Mouse (Mus musculus): ENCODE measurements at regions not wholly inside any gene's neighbourhood (a gene's known extent, or its start where the extent isn't known, plus 50 kb on each side); places are given as distances from the start of the nearest gene placed in this dataset.
A peak's percentile ranks its signal among the peaks of the same experiment; 100 is the strongest.

- DNase-seq (ENCODE audit: low spot score in 2 of 2): no peak
These were observed 82.2 kb downstream of the Il20rb start for GRCm38 (mm10) chr9:100404426-100404825.

- peak; percentile 35 to 57 for DNase-seq (ENCODE audit: low spot score in 2 of 2)
These were observed 86.2 kb downstream of the Il20rb start for GRCm38 (mm10) chr9:100400366-100400765.

DNA sequence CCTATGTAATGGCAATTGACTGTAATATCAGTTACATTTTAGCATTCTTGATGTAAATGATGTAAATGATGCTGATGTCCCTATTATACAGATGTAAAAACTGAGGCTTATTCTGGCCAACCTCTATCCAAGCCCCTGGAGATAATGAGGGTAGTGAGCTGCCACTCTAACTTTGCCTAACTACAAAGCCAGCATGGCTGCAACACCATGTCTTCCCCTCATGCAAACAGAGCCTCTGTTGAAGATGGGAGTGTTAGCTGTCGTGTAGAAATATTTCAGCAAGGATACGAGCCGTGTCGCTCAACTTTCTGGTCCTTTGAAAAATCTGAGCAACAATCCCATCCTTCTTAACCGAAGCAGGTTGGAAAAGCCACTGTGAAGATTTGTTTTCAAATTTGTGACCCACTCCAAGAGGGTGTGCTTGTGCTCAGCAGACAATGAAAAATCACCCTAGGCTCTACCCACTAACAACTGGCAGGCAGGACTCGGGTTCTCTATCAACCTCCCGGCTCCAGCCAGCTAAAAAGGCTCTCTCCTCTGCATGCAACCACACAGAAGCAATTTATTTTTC is 90.2 kb downstream of the Il20rb start:
- no peak for DNase-seq (ENCODE audit: low spot score in 2 of 2)

DNA sequence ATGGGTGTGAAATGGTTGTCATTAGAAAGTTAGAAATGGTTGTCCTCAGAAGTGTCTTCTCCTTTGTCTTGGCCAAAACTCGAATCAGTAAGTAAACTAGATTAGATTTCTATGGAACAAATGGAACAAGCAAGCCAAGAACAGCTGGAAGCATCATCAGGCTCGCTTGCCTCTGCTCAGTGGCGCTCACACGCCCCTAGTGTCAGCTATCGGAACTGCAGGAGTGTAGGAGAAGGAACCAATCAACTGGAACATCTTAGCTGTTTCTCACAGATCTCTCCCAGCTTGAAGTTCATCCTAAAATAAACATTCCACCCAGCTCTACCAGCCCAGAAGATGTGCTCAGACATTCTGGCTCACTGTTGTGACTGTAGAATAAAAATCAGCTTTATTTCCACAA is 90.9 kb downstream of the Il20rb start:
- DNase-seq (ENCODE audit: low spot score in 2 of 2): peak; percentile 77 to 83

GRCm38 (mm10) chr9:100394632-100395031 is 92.0 kb downstream of the Il20rb start:
- DNase-seq (ENCODE audit: low spot score in 2 of 2): no peak

- no peak for DNase-seq (ENCODE audit: low spot score in 2 of 2)
These were observed 92.4 kb downstream of the Il20rb start for GRCm38 (mm10) chr9:100394166-100394565.

DNA sequence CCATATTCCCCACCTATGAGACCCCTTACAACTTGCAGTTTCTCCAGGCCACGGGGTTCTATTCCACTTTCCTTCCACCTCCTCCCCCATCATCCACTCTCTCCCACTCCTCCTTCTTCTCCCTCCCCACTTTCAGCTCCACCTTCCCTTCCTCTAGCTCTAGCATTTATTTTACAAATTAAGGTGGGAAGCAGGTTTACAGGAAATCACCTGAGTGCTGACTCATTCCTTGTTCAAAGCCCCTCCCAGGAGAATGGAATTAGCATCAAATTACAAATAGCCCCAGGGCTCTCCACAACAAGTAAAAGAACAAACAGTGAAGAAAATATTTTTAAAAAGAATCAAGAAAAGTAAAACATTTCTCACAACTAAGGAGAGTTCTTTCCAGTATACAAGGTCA is 94.3 kb downstream of the Il20rb start:
- no peak for DNase-seq (ENCODE audit: low spot score in 2 of 2)

DNA sequence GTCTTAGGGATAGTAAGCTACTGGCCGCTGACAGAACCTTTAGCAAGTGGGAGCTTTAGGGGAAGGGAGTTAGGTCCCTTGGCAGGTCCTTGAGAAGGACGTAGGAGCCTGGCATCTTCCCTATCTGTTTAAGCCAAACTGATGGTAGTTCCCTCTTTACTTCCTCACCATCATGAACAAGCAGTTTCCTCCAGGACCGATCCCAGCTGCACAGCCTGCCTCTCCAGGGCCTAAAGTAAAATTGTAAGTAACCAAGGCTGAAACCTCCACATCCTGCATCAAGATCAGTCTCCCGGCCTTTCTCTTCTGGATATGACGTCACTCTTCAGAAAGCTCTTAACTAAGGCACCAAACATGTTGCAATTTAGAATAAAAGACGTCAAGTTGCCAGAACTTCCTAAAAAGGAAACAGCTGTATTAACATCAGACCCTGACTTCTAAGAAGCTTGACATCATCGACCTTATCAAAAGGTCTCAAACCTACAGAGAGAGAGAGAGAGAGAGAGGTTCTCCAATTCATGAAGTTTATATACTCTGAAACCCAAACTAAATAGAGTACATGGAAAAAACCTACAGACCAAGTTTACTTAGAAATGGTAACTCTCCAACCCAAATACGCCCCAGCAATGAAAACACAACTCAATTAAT is 94.9 kb downstream of the Il20rb start:
- DNase-seq (ENCODE audit: low spot score in 2 of 2): no peak

DNA sequence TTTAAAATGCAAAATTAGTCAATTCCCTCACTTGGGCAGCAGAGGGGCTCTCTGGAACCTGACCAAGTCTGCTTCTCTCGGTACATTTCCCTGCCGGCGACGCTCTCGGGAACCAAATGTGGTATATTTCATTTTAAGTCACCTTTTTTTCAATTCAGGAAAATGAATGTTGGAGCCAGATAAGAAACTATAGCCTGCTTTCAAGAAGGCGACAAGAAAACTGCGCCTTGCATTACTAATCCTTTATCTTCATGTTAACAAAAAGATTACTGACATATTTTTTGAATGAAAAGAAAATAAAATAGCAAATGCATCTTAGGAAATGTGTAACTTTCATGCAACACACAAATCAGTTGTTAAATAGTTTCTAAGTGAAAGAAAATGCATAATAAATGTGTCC is 98.2 kb downstream of the Il20rb start:
- DNase-seq (ENCODE audit: low spot score in 2 of 2): no peak

- no peak for DNase-seq (ENCODE audit: low spot score in 2 of 2)
These were observed 99.4 kb downstream of the Il20rb start for GRCm38 (mm10) chr9:100387171-100387685.

GRCm38 (mm10) chr9:100382492-100382891 is 104.1 kb downstream of the Il20rb start:
- DNase-seq (ENCODE audit: low spot score in 2 of 2): peak; percentile 71 to 74

DNA sequence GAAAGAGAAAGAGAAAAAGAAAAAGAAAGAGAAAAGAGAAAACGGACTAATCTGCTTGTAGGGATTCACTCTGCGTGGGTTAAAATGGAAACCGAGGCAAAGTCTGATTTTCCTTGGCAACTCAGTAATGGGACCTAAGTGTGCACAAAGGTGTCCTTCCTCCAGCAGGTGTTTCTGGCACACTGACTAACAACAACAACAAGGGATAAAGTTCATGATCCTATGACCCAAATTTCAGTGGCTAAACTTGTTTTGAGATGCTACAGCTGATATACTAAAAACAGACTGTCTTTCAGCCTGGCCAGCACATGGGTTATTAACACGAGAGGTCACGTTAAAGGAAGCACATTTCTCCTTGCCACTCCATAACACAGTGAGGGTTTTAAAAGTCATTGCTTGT is 116.7 kb downstream of the Il20rb start:
- no peak for DNase-seq (ENCODE audit: low spot score in 2 of 2)

DNA sequence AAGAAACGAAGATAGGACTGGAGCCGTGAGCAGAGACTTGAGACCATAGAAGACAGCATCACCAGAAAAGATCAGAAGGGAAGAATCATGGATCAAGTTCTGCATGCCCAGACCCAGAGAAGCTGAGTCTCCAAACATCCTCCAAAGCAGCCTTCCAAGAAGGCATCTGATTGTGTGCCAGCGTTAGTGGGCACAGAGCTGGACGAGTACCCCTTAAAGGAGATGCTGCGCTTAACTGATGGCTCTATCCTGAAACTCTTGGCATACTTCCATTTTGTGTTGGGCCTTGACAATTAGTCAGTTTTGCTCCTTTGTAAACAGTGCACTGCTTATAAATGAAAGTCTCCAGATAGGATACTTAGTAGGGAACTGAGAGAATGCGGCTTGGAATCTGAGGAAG is 119.8 kb downstream of the Il20rb start:
- DNase-seq (ENCODE audit: low spot score in 2 of 2): no peak

- no peak for DNase-seq (ENCODE audit: low spot score in 2 of 2)
These were observed 126.5 kb downstream of the Il20rb start for GRCm38 (mm10) chr9:100359934-100360716.

DNA sequence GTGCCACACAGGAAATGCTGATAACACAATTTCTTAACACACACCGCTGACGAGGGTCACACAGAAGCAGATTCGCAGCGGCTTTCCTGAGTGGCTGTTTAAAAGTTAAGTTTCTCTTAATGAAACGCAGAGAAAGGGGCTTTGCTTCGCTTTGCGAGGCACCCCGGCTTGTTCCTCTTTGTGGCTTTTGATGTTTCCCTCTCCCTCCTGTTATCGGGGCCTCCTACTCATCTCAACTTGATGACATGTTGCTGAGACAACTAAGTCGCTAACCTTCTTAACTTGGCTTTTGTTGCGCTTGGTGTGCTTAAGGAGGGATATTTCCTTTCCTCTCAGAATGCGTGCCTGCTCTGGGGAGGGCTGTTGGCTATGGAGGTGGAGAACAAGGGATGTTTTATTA is 129.0 kb downstream of the Il20rb start:
- DNase-seq (ENCODE audit: low spot score in 2 of 2): no peak

DNA sequence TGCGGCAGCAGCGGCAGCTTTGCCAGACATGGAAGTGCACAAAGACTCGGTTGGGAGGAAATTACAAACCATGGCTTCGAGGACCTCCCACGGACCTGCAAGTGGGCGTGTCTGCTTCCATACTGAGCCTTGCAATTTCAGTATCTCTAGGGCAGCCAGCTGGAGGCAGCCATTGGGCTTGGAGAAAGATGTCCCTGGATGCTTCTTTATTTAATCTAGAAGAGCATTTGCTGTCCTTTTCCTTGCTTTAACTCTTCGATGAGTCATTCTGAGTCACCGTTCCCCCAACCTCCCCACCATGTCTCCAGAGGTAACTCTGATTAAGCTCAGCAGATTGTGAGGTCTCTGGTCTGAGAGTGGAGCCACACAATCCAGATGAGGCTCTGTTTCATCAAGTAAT is 145.8 kb downstream of the Il20rb start:
- DNase-seq (ENCODE audit: low spot score in 2 of 2): peak; percentile 58

DNA sequence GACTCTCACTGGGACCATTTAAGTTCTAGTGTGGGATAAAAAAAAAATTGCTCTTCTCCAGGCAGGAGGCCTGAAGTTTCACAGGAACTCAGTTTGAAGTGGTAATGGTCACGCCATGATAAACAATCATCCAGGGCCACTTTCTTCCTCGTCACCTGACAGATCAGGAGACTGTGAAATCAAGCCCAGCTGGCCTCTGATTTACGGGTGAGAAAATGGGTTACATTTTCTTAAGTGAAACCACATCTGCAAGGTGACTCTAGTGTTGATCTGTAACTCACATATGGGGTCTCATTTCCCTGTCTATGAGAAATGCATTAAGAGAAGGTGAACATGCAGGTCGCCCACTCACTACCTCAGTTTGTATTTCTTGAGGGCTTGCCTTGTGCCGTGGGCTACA is 178.8 kb downstream of the Il20rb start:
- DNase-seq (ENCODE audit: low spot score in 2 of 2): no peak

DNA sequence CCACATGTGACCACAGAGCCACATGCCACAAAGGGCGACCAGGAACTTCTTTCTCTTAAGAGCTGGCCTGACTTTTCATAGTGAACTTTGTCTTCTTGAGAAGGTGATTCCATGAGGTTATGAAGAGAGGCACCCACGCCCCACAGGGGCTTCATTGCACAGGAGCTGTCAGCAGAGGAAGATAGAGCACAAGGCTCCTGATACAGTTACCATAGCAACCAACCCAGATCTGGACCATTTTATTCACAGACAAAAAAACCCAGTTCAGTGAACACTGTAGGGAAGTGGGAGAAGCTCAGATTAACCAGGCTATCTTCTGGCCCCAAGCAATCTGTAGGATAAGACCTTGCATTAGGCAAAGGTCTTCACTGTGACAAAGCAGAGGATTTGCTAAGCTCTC is 179.2 kb downstream of the Il20rb start:
- DNase-seq (ENCODE audit: low spot score in 2 of 2): peak; percentile 18 to 31

GRCm38 (mm10) chr9:100303762-100304161 is 182.8 kb downstream of the Il20rb start:
- DNase-seq (ENCODE audit: low spot score in 2 of 2): no peak

GRCm38 (mm10) chr9:100301613-100302012 is 185.0 kb downstream of the Il20rb start:
- peak; percentile 20 to 25 for DNase-seq (ENCODE audit: low spot score in 2 of 2)

- DNase-seq (ENCODE audit: low spot score in 2 of 2): no peak
These were observed 209.2 kb downstream of the Il20rb start for GRCm38 (mm10) chr9:100277361-100277760.

GRCm38 (mm10) chr9:100266528-100267387 is 219.8 kb downstream of the Il20rb start:
- DNase-seq (ENCODE audit: low spot score in 2 of 2): no peak
